Comparison of ENCODE assay signal across 20 mouse cellular contexts in genomic region chr12:44375956-44376355, GRCm38 (mm10). TPM values are rescaled to one million over a fixed set of nuclear protein-coding genes. Genes with fewer than 3 reads are reported as not detected.
DNase-seq lines count a peak whose midpoint lies in the region; ATAC-seq and TF ChIP-seq lines count a peak whose summit lies in the region.
"Had no signal": no experiment of that assay in that cellular context is flagged by ENCODE, and none has a peak within 500 bp of the region (broad histone marks: within the 10 kb centered on the region; RNA-seq: fewer than 3 reads in every experiment).

No protein-coding gene starts in this region.

- no peak overlapping the region for H3K4me3 ChIP-seq in hindbrain, postnatal 0 days (ENCODE audit: low read length)
- no peak overlapping the region for H3K4me3 ChIP-seq in hindbrain, embryonic 13.5 days
- H3K4me3 ChIP-seq: heart, adult 2 months; midbrain, embryonic 12.5 days had no signal

- 45% methylated on average over 6 of the region's 6 CpGs for WGBS in hindbrain, postnatal 0 days
- 77% methylated on average over 6 of the region's 6 CpGs for WGBS in hindbrain, embryonic 13.5 days

- 0 out of 2 replicates have a peak, but pooled peaks cover 6% of the 10 kb centered on the region for H3K4me1 ChIP-seq in hindbrain, postnatal 0 days (ENCODE audit: insufficient read depth, low read length)
- H3K4me1 ChIP-seq in hindbrain, embryonic 13.5 days (replicated peaks) = peaks cover 20% of the 10 kb centered on the region

- no peaks in the 10 kb centered on the region for H3K27me3 ChIP-seq in hindbrain, postnatal 0 days (ENCODE audit: insufficient read depth, low read length)
- H3K27me3 ChIP-seq in hindbrain, embryonic 13.5 days = no peaks in the 10 kb centered on the region
- H3K27me3 ChIP-seq: midbrain, embryonic 12.5 days had no signal

- TF ChIP-seq CTCF in hindbrain, postnatal 0 days (IDR thresholded peaks at IDR 0.05; ENCODE audit: low read depth) = no peak

- no peak overlapping the region for H3K4me2 ChIP-seq in hindbrain, postnatal 0 days (ENCODE audit: low read depth, low read length)
- no peak overlapping the region for H3K4me2 ChIP-seq in hindbrain, embryonic 13.5 days
- H3K4me2 ChIP-seq: midbrain, embryonic 12.5 days had no signal

- H3K9me3 ChIP-seq in hindbrain, postnatal 0 days (ENCODE audit: low read length) = no peaks in the 10 kb centered on the region
- no peaks in the 10 kb centered on the region for H3K9me3 ChIP-seq in hindbrain, embryonic 13.5 days
- H3K9me3 ChIP-seq: midbrain, embryonic 12.5 days had no signal

- peak overlapping the region; percentile 28; the same call in 1 of the 2 replicates for H3K27ac ChIP-seq in hindbrain, postnatal 0 days
- H3K27ac ChIP-seq in hindbrain, embryonic 13.5 days = no peak overlapping the region
- H3K27ac ChIP-seq: heart, adult 2 months; midbrain, embryonic 12.5 days had no signal

- no peak for ATAC-seq in cerebellum, adult (ENCODE audit: insufficient number of reproducible peaks, low FRiP score, low TSS enrichment)
- ATAC-seq in hindbrain, postnatal 0 days = no peak
- ATAC-seq in hindbrain, embryonic 13.5 days (ENCODE audit: low FRiP score) = no peak
- ATAC-seq in megakaryocyte progenitor cell, adult 5-6 weeks (replicated peaks; ENCODE audit: poor library complexity) = no peak
- ATAC-seq: inflammation-experienced regulatory T-cells, adult 6 months; lung, postnatal 0 days; Patski had no signal

- no peak overlapping the region for H3K9ac ChIP-seq in hindbrain, postnatal 0 days (replicated peaks; ENCODE audit: low read length)
- H3K9ac ChIP-seq in hindbrain, embryonic 13.5 days = no peak overlapping the region
- H3K9ac ChIP-seq: midbrain, embryonic 12.5 days had no signal

- H3K36me3 ChIP-seq in hindbrain, postnatal 0 days (ENCODE audit: insufficient read depth, low read length) = no peaks in the 10 kb centered on the region
- H3K36me3 ChIP-seq in hindbrain, embryonic 13.5 days = no peaks in the 10 kb centered on the region
- H3K36me3 ChIP-seq: midbrain, embryonic 12.5 days had no signal

- peak; percentile 23 for DNase-seq in cerebellum, adult 11 months
- DNase-seq in hindbrain, postnatal 0 days (ENCODE audit: low spot score) = no peak
- peak; percentile 54 for DNase-seq in Muller cell, postnatal 12 days (ENCODE audit: inconsistent ontology term)
- peak; percentile 38 to 57 for DNase-seq in cerebellum, postnatal 14 days
- no peak for DNase-seq in neural tube, embryonic 10.5 days (ENCODE audit: extremely low spot score, low spot score)
- DNase-seq: adrenal gland, adult 8-10 months; gastrocnemius, postnatal 14 days; heart, adult 2 months; kidney, adult 9 months; kidney, postnatal 36 days; liver; right cerebral cortex, postnatal 25 days had no signal

RNA-seq across cellular contexts. Expression of gene Nrcam, which starts 47.3 kb away (rescaled TPM):
- 163 and 192 TPM in 2 replicates for total RNA-seq in hindbrain, postnatal 0 days (2014; rRNA removed)
- 113 and 117 TPM in 2 replicates for polyA plus RNA-seq in hindbrain, postnatal 0 days (2015; fragmentation: Nextera tagmentation; extraction: Ambion mirVana)
- 132 and 133 TPM in 2 replicates for polyA plus RNA-seq in hindbrain, embryonic 13.5 days (2015; fragmentation: Nextera tagmentation; extraction: Ambion mirVana)
- 0.37 TPM in 1 of 2 replicates, not detected in the other for total RNA-seq in megakaryocyte progenitor cell, adult 5-6 weeks (2015)
- total RNA-seq in megakaryocyte progenitor cell, adult 5-6 weeks (2017) = 0.10 and 0.21 TPM in 2 replicates
- total RNA-seq: hematopoietic stem cell, adult 5-6 weeks had no signal

Comparison
In these comparisons a context has a peak if more than half of its experiments do, and no peak if none do; other contexts are left out.
1. DNase-seq: peak in cerebellum, adult 11 months (single experiment), Muller cell, postnatal 12 days (single experiment) and cerebellum, postnatal 14 days (2 of 2); none in hindbrain, postnatal 0 days (single experiment) and neural tube, embryonic 10.5 days (single experiment).
2. RNA of gene Nrcam, which starts 47.3 kb away (total RNA-seq): 163 to 192 TPM in hindbrain, postnatal 0 days; 0.10 to 0.37 TPM in megakaryocyte progenitor cell, adult 5-6 weeks; every median in the first group is over 100 times any median in the second.